Mouse (Mus musculus) right cerebral cortex, postnatal 36 days (tissue): Measurements from ENCODE around the gene Pmfbp1.

Experiments
- DNase-seq, 2 experiments: peaks; one replicate each; pipeline ENCODE4 v3.0.0; 2022; ENCODE audit warnings: low spot score in 2 of 2, mixed read lengths in 1 of 2

The Pmfbp1 gene

DNA sequence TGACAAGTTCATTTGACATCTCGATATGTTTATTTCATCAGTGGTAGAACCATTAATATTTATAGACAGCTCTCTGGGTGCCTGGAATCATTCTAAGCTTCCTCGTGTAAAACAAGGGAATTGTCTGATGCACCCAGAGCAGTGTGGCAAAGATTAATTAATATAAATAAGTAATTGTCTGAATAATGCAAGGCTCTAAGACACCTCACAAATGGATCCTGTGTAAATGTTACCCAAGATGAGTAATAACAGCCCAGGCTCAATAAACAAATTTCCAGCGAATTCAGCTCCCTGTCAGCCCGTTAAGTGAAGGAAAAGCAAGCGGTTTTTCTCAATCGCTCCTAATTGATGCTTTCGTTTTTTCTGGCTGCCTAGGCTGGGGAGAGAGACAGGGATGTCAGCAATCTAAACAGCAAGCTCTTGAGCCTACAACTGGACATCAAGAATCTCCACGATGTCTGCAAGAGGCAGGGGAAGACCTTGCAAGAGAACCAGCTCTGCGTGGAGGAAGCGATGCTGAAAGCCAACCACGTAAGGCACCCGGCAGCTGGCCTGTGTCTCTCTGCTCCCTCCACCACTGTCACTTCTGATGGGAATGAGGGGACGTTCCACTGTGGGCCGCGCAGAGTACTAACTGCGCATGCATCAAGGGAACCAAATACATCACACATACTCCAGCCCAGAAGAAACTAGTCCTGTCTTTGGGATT is 5.3 kb downstream of the Pmfbp1 start:
- no peak for DNase-seq

DNA sequence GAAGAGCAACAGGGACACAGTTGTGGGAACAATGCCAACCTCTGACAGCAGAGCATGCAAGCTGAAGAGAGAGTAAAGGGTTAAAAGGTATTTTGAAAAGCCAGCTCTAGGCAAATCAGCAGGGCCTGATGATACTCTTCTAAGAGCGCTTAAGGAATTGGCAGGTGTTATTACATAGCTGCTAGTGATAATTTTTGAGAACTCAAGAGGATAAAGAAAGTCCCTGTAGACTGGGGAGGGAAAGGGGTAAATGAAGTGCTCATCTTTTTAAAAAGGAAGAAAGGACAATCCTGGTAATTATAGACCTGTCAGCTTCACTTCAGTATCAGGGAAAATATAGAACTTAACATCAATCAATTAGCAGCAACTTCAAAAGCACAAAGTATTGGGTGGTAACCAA is 9.7 kb downstream of the Pmfbp1 start:
- no peak for DNase-seq

DNA sequence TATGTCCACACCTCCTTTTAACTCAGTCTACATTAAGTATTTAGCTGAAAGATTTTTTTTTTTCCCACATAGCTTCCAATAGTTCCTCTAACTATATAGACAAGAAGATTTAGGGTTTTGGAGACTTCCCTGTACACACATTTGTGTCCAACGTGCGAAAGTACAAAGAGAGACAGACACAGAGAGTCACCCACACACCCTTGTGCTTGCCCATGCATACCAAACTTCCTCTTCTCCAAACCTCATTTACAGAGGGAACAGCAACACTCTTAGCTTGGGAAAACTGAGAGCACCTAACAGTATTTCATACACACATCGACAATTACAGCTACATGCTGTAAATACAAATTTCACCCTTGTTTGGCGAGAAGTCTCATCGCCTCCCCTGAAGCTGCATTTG is 11.7 kb downstream of the Pmfbp1 start:
- peak in 1 of 2 experiments; percentile 13 for DNase-seq

DNA sequence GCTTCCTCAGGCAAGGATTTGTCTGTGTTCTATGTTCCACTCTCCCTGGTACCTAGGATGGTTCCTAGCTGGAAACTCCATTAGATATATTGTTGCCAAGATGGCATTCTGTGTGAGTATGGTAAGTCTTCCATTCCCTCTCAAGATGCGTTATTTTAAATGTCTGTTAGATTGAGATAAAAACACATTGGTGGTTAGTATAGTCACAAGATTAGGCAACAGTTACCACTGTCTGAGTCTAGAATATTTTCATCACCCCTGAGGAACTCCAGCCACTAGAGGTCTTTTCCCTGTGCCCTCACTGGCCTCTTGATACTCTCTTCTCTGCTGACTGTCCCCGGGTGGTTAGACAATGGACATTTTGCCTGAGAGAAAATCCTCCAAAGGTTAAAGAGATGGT is 30.2 kb downstream of the Pmfbp1 start:
- DNase-seq: no peak

DNA sequence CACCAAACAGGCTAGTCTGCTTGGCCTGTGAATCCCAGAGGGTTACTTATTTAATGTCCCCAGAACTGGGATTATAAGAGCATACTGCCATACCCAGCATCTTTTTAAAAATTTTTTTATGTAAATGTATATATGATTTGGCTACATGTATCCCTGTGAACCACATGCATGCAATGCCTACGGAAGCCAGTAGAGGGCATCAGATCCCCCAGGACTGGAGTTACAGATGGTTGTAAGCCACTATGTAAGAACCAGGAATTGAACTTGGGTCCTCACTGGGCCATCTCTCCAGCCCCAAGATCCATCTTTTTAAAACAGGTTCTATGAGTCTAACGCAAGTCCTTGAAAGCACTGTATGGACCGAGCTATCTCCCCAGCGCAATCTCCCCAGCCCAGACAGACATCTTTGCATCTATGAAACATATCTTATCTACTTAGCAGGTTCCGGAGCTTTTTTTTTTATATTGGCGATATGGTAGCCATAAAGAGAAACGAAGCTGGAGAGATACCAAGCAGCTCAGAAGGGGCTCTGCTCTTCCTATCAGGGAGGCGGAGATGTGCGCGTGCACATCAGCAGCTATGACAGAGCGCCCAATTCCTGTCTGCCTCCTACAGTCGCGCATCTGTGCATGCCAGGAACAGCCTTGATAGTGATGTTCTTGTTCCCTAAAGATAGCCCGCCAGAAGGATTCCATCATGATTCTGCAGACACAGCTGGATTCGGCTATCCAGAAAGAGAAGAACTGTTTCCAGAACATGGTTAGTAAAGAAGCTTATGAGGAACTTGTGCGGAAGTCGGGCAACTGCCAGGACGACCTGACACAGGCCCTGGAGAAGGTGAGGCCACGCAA is 41.5 kb downstream of the Pmfbp1 start:
- no peak for DNase-seq

DNA sequence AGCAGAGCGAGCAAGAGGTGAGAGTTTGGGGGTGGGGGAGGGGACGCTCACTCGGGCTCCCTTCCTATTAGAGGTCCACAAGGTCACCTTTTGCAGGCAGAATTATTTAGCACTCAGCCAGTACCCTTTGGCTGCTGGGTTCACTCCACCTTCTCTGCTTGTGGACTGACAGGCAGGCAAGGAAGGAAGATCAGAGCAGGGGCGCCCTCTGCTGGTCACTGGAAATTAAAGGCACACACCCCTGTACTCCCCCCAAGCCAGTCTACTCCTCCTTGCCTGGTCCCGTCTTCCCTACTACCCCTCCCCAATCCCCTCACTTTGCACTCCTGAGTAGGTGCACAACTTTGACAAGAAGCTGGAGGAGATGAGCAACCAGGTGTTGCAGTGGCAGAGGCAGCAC is 42.9 kb downstream of the Pmfbp1 start:
- DNase-seq: peak; percentile 61 to 77

DNA sequence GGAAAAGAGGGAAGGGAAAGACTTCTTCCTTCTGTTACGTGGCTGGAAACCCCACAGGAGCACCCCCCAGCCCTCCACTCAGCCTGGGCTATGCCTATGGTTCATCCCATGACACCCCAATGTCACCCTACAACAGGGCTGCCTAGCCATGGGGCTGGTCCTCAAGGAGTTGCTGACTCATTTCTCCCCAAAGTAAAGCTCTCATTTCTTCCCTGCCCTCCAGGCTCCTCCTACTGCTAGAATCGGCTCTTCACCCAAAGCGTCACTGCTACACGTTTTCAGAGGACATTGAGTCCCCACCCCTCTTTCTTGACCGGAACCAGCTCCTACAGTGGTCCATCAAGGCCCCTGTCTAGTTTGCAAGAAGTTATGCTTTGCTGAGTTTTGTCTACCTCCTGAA is 48.3 kb downstream of the Pmfbp1 start:
- DNase-seq: no peak

DNA sequence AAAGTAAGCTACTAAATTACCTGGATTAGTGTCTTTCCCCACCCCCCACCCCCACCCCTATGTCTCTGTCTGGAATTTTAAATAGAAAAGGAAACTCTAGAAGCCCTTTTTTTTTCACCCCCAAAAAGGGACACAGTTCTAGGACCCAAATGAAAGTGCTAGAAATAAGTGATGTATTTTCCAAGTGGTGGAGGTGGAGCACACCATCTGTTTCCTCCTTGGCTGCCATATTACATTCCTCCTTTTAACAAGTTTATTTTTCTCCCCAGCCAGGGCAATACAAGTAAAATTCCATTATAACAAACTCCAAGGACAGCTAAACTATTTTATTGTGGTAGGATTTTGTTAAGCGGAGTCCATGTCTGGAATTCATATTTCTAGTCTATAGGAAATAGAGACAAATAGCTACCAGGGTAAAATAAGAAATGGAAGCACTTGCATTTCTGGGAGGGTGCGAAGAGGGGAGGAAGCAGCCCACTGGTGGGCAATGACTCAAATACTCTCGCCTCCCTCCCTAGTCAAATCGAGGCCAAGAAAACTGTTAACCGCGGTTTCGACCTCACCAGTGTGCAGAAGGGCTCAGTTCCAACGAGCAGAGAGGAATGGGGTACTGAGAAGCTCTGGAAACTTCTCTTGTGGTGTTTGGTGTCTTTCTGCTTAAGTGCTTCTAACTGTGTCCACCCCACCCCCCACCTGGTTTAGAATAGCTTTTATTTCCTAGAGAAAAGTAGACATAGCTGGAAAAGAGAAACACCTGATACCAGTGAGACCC is 49.1 kb downstream of the Pmfbp1 start:
- peak in 1 of 2 experiments; percentile 38 for DNase-seq

DNA sequence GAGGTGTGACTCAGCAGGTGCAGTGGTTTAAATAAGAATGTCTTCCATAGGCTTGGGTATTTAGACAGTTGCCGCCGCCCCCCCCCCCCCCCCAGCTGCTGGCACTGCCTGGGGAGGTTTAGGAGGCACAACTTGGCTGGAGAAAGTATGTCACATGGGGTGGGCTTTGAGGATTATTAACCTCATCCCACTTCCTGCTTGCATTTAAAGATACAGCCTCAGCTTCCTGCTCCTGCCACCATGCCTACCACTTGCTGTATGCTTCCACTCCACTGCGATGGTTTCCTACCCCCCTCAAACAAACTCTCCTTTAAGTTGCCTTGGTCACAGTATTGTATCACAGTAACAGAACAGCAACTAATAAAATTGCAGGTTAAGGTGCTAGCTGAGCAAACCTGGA is 50.2 kb downstream of the Pmfbp1 start:
- no peak for DNase-seq

DNA sequence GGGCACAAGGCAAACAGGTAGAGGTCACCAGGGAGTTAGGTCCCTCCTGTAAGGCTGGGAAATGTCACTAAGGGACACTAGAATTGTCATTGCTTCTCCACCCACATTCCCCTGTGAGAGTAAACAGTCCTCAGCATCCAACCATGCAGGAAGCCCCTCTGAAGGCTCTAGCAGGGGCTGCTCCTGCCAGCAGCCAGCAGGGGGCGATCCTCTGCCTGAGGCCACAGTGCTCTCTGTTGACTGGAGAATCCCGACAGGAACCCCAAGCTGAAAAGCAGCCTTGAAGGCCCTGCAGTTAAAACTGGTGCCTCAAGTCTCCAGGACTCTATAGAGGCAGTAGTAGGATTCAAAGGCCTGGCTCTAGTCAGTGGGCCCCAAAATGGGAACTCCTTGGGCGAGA is 57.8 kb downstream of the Pmfbp1 start:
- no peak for DNase-seq

DNA sequence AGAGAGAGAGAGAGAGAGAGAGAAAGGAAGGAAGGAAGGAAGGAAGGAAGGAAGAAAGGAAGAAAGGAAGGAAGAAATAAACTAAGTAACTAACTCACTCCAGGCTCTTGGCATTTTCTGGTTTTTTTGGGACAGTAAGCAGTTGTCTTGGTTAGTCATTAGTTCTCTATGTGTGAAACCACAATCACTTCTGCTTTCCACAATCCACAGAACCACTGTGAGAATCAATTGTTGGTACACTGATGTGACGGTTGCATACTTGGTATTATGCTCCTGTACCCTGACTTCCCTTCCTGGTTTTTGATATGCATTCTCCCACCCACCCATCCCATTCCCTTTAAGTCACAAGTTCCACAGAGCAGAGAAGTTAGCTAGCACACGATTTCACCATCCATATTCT is 70.1 kb downstream of the Pmfbp1 start:
- no peak for DNase-seq

DNA sequence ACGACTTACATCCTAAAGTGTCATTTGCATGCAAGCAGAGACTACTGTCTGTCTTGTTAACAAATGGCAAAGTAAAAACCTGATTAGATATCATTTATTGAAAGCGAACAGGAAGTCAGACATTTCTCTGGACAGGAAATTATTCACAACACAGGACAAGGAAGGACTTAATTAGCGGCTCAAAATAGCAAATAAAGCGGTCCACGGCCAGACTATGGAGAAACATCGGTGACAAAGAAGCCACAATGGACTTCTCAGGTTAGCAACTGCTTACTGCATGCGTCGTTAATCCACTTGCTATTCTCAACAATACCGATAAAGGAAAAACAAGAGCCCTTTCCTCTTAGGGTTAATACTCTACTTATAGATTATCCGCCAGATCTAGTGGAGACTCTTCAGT is 70.9 kb downstream of the Pmfbp1 start:
- no peak for DNase-seq

DNA sequence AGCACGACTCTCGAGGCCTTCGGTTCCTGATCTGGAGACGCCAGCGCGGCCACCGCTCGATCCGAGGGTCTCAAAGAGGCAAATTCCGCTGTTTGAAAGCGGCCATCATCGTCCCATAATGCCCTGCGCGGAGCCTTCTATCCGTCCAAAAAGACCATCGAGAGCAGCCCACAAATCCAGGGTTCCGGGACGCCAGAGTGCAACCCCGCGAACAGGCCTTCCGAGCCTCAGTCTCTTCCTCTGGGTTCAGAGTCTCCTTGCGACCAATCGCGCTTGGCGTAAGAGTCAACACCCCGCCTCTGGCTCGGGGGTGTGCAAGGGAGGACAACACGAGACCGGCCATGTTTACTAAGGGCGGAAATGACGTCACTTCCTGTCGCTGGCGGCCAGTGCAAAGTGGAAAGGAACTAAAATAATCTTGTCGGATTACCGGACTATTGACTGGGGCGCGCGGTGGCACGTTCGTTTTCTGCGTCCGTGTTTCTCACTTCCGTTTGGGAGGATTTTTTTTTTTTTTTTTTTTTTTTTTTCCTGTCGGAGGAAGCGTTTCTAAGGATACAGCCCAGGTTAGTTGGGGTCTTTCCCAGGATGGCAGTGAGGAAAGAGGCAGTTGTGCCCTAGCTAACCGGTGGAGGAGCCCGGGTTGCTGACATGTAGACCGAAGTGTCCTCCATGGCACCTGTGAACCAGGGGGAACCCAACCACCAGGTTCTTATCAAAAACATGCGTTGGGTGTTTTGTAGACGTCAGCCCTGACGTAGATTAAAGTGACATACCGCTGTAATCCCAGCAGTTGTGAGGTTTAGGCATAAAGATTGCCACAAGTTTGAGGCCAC is 71.9 kb downstream of the Pmfbp1 start, which contains the start of the genes Dhx38 and Txnl4b:
TSS of gene Dhx38 (minus strand) at position 364 of the 836 bp plus-strand sequence.
TSS of gene Txnl4b (plus strand) at position 395 of the 836 bp plus-strand sequence.
- peak; percentile 99 for DNase-seq

DNA sequence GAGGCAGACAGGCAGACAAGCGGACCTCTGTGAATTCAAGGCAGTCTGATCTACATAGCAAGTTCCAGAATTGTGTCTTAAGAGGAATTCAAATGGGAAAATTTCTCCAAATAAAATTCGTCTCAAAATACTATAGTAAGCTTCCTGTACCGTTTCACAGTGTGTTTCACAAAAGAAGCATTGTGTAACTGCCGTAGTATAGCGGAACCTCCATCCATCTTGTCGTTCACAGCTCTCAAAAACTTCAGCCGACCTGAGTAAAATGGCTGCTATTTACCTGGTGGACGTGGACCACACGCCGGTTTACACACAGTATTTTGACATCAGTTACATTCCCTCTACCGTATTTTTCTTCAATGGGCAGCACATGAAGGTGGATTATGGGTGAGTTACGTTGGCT is 77.3 kb downstream of the Pmfbp1 start:
- no peak for DNase-seq

DNA sequence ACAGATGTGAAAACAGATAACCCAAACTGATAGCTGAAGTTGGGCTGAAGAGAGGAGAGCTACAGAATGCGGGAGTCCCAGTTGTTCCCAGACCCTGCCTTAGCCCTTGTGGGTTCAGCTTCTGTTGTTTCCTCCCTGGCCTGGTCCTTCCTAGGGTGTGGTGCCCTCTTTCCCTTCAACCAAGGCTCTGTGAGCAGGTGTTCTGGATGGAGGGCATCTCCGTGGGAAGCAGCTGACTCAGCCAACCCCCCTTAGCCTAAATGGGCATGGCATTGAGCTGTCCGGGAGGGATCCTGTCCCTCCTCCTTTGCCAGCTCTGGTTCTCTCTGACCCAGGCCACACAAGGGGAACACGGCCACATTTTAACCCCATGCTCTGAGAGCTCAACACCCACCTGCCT is 82.5 kb downstream of the Pmfbp1 start:
- no peak for DNase-seq

DNA sequence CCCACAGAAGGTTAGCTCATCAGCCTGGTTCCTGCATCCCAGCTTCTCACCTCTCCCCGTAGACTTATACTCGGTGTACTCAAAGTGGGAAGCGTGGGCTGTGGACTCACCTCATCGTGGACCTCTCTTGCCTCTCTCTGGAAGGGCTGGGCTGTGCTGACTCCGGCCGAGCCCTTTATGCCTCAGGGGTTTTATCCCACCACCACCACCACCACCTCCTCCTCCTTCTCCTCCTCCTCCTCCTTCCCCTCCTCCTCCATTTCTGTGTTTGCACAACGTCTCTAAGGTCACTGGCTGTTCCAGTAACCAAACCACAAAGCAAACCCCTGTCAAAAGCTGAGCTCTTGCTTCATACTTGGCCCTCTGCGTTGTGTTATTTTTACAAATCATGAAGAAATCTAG is 85.1 kb downstream of the Pmfbp1 start, which contains the start of gene Hp:
TSS of gene Hp (minus strand) at position 273 of the 402 bp plus-strand sequence.
- no peak for DNase-seq

DNA sequence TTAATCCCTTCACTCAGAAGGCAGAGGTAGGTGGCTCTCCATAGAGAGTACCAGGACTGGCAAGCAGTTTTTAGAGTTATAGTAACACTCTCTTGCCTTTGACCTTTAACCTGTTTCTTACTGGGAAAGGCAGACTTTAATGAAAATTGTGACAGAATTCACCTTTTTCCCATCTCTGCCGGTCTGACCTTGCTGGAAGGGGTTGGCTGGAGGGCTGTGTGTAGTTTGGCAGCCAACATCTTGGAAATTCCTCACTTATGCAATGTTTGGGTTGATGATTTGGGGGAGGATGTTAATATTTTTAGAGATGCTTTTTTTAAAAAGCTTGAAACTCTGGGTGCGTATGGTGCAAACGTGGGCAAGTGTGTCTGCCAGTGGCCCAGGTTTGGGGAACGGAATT is 90.5 kb downstream of the Pmfbp1 start:
- no peak for DNase-seq

DNA sequence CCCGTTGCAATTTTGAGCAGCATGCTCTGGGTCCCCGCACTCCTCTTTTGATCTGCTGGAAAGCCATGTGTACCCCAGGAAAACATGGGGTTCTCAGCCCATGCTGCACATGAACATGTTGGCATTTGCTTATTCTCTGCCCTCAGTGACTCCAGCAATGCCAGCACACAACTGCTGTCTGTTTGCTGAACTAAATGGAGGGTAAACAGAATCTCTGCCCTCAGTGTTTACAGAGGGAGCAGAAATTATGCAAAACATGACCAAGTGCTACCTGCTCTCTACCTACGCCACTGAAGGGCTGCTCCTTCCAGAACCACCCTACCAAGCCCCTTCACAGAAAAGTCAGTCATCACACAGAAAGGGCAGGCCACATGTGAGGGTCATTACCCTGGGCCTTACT is 91.0 kb downstream of the Pmfbp1 start:
- DNase-seq: no peak

DNA sequence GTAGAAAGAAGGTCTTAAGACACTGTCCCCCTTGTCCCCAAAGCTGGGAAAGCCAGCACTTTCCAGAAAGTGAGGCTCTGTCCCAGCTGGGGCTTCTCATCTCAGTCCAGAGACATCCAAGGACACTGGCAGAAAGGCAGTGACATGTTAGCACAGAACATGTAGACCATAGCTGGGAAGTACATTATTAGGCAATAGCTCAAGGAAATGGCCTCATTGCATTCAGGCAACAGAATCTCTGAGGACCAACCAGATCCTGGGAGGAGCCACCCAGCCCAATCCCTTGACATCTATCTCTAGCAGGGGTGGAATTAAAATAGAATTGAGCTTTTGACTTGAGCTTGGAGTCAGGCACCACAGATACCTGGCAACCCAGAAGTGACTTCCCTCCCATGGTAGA is 91.8 kb downstream of the Pmfbp1 start:
- DNase-seq: no peak

DNA sequence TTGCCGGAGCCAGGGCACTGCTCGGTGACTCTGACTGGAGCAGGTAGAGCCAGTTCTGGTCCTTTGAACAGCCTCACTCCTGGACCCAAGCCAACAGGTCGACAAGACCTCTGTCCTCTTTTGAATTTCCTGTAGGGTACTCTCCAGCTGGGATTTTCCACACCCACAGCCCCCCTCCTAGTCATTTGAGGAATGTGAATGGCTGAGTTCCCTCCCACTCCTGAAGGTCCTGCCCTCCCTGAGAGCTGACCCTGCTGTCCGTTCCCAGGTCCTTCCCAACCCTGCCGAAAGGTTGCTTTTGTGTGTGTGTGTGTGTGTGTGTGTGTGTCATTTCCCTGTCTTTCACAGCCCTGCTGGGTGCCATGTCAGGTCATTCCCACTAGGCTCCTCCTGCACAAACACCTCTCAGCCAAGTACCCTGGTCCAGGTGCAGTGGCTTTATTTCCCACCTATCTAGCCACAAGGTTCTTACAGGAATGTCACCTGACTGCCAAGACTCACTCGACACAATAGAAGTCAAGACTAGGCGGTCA is 93.2 kb downstream of the Pmfbp1 start:
- no peak for DNase-seq

DNA sequence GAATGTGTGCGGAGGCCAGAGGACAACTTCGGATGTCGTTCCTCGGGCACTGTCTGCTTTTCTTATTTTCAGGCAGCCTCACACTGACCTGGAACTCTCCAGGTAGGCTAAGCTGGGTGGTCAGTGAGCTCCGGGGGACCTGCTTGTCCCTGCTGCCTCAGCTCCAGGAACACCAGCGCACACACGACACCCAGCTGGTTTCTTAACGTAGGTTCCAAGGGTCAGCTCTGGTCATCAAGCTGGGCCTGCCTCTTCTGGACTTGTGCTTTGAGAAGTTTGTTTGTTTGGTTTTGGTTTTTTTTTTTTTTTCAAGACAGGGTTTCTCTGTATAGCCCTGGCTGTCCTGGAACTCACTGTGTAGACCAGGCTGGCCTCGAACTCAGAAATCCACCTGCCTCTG is 97.1 kb downstream of the Pmfbp1 start:
- DNase-seq: no peak
